Mouse (Mus musculus): ENCODE data around the gene Zbtb43. TPM values are rescaled to one million over a fixed set of nuclear protein-coding genes. Genes with fewer than 3 reads are reported as not detected.

The Zbtb43 gene
- total RNA-seq, 2 experiments from 2014 or later = 12.4 to 13.3 TPM

- ATAC-seq (replicated peaks; ENCODE audit: low FRiP score, low TSS enrichment, poor library complexity, severe bottlenecking) = peak; percentile 61
Observed at GRCm38 (mm10) chr2:33432877-33433276, 35.5 kb downstream of the Zbtb43 start.

DNA sequence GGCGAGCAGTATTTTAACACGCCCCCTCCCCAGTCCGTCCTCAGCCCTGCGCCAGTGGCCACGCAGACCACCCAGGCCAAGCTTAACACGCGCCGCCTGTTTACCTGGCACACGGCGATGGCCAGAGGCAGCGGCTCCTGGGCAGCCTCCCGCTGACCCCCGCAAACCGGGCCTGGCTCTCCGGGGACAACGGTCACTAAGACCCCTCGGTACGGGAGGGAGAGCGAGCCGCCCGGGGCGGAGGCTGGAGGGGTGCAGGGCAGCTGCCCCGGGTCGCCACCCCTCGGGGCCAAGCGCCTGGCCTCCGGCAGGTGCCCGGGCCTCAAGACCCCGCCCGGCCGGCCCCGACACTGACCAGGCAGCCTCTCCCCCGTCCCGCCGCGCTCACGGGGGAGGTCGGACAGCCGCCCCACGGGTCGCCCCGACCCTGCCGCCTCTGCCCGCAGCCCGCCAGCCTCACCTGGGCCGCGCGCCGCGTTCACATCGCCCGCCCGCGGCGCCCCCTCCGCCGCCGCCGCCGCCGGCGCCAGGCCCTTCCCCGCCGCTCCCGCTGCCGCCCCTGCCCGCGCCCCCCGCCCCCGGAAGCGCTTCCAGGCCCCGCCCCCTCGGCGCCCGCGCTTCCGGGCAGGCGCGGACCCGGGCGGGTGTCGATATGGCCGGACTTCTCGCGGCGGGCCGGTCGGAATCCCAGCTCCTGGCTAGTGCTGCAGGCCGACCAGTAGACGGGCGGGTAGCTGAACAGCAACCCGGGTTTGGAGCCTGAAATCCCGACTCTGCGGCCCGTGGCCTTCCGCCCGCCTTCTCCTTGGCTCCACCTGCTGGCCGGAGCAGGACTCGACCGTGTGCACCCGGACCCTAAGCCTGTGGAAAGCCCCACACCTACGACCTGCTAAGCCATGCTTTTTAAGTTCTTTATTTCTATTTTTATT is 37.3 kb downstream of the Zbtb43 start, which contains the start of gene Zbtb34:
TSS of gene Zbtb34 (minus strand) at position 554 of the 929 bp plus-strand sequence.
- ATAC-seq (replicated peaks; ENCODE audit: low FRiP score, low TSS enrichment, poor library complexity, severe bottlenecking) = peak; percentile 70

GRCm38 (mm10) chr2:33430081-33430770 is 38.1 kb downstream of the Zbtb43 start:
- no peak for ATAC-seq (replicated peaks; ENCODE audit: low FRiP score, low TSS enrichment, poor library complexity, severe bottlenecking)

DNA sequence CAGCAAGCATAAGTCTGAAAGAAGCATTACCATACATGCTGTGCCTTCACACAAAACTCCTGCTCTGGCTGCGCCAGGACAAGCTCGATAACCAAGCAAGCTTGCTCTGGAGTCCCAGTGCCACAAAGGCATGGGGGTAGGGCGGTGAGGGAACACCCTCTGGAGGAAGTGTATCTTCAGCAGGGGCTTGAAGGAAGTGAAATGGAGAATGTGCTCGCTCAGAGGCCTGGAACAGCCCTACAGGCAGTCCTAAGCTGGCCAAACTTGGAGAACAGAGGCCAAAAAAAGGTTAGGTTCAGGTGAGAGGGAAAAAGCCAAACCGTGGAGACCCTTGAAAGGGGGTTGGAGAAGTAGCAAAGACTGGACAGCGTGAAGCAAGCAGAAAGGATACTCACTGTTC is 39.0 kb downstream of the Zbtb43 start:
- peak; percentile 69 for ATAC-seq (replicated peaks; ENCODE audit: low FRiP score, low TSS enrichment, poor library complexity, severe bottlenecking)

DNA sequence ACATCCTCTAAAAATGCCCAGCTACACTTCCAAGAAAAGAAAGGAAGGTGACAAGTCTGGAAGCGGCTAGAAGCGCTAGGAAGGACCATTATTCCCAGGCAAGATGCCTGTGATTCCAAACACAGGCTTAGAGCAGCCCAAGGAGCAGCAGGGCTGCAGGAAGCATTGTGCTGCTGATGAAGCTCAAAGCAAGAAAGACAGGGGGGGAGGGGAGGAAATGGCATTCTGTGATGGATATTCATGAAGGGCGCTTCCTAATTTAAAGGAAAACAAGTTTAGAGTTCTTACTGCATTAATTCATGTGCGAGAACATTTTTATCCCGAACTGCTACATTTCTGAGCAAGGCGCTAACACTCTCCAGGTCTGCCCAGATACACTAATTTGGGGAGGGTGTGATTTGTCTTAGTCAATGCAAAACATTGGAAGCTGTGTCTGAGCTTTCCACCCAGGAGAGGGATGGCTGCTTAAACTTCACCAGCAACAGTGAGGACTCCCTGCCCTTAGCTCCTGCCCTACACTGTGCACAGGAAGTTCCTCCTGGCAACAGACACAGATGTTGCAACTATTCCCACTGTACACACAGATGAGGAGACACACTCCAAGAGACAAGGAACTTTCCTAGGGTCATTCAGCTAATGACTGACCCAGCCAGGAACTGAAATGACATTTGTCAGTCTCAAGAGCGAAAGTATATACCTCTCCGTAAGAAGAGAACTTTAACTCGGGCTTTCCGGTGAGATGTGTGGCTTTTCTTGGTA is 41.5 kb downstream of the Zbtb43 start:
- ATAC-seq (replicated peaks; ENCODE audit: low FRiP score, low TSS enrichment, poor library complexity, severe bottlenecking) = no peak

GRCm38 (mm10) chr2:33417454-33417853 is 50.9 kb downstream of the Zbtb43 start:
- ATAC-seq (replicated peaks; ENCODE audit: low FRiP score, low TSS enrichment, poor library complexity, severe bottlenecking) = no peak

- ATAC-seq (replicated peaks; ENCODE audit: low FRiP score, low TSS enrichment, poor library complexity, severe bottlenecking) = no peak
Observed at GRCm38 (mm10) chr2:33414019-33414418, 54.3 kb downstream of the Zbtb43 start.

- ATAC-seq (replicated peaks; ENCODE audit: low FRiP score, low TSS enrichment, poor library complexity, severe bottlenecking) = no peak
Observed at GRCm38 (mm10) chr2:33412111-33412510, 56.2 kb downstream of the Zbtb43 start.

DNA sequence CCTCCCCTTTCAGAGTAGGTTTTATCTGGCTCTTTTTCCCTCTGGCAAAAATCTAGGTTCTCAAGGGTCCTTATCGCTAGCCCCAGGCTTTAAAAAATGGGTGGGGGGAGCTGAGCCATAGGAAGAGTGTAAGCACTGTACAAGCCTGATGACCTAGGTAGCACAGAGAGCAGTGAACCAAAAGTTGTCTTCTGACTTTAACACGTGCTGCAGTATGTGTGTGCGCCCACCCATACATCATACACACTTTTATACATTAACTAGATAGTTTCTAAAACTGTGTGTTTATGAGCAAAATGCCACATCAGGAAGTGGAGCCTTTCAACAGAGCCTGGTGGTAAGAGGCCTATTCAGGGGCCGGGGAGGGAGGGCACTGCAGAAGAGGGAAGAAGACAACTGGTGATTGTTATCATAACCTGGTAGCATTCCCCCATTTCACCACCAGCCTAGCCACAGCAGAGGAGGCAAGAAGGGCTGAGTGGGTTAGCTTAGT is 64.8 kb downstream of the Zbtb43 start:
- peak; percentile 48; the same call in 1 of the 2 replicates for ATAC-seq (replicated peaks; ENCODE audit: low FRiP score, low TSS enrichment, poor library complexity, severe bottlenecking)

- peak; percentile 31 for ATAC-seq (replicated peaks; ENCODE audit: low FRiP score, low TSS enrichment, poor library complexity, severe bottlenecking)
Observed at GRCm38 (mm10) chr2:33402638-33403037, 65.7 kb downstream of the Zbtb43 start.

DNA sequence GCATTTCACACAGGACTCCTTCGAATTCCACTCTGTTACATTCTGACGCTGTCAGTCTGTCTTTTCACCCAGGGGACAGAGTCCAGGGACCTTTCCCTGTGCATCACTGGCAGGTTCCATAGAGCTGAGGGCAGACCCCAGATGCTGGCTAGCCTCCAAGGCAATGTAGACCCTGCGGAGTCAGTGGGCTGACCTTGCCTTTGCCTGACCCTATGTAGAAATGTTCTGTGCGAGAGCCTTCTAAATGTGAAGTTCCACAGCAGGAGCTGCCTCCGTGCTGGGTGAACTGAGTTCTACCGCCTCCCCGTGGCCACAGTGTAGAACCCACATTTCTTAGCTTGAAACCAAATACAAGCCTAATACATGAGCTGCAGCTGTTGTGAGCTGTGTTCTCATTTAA is 66.1 kb downstream of the Zbtb43 start:
- peak; percentile 36; the same call in 1 of the 2 replicates for ATAC-seq (replicated peaks; ENCODE audit: low FRiP score, low TSS enrichment, poor library complexity, severe bottlenecking)

GRCm38 (mm10) chr2:33401217-33401616 is 67.1 kb downstream of the Zbtb43 start:
- ATAC-seq (replicated peaks; ENCODE audit: low FRiP score, low TSS enrichment, poor library complexity, severe bottlenecking) = no peak

DNA sequence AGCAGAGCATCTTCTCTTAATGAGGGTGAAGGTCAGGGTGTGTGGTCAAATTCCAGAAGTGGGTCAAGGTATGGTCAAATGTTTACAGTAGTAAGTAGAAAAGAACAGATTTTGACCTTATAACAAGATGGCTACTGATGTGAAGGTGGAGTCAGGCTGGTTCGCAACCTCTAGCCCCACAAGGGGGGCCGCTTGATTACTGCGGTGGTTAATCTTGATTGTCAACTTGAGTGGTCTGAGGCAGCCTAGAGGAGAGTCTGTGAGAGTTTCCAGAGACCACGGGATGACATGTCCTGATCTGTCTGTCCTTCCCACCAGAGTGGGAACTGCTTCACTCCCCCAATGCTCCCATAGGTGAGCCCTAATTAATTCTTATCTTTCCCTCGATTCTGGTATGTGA is 67.8 kb downstream of the Zbtb43 start:
- no peak for ATAC-seq (replicated peaks; ENCODE audit: low FRiP score, low TSS enrichment, poor library complexity, severe bottlenecking)

Other genes starting within 250 kb of the Zbtb43 start
- 1.9 and 3.0 TPM in 2 replicates for gene Ralgps1, start 97.1 kb downstream of the Zbtb43 start, total RNA-seq (2014; fragmentation: Nextera tagmentation)
- gene Ralgps1, start 97.1 kb downstream of the Zbtb43 start, total RNA-seq (2017) = 0.66 and 0.76 TPM in 2 replicates
- gene Zbtb34, start 37.2 kb downstream of the Zbtb43 start, total RNA-seq (2014; fragmentation: Nextera tagmentation) = 13.7 and 20.6 TPM in 2 replicates
- gene Zbtb34, start 37.2 kb downstream of the Zbtb43 start, total RNA-seq (2017) = 3.1 and 3.5 TPM in 2 replicates
- not detected in 2 replicates for gene Lmx1b, start 172.0 kb upstream of the Zbtb43 start, total RNA-seq (2014; fragmentation: Nextera tagmentation)
- not detected in 2 replicates for gene Lmx1b, start 172.0 kb upstream of the Zbtb43 start, total RNA-seq (2017)